Mouse (Mus musculus): ENCODE results near the gene Jup.

- TF ChIP-seq EP300 (IDR thresholded peaks at IDR 0.05; ENCODE audit: insufficient read depth, low read depth, low read length) (no peak), CTCF (IDR thresholded peaks at IDR 0.05) (no peak)
Measured at GRCm38 (mm10) chr11:100398517-100398916, 954 bp upstream of the Jup start.

Data from heart, adult 2 months (tissue).